Mouse (Mus musculus) lung, embryonic 16.5 days (tissue): Measurements from ENCODE around the gene Slc1a6. TPM values are rescaled to one million over a fixed set of nuclear protein-coding genes. Genes with fewer than 3 reads are reported as not detected.

ENCODE experiments used
- ATAC-seq: fragments of 200-750 bp; cut with Nextera tagmentation; 2 replicates; pipeline ENCODE4 v1.8.0; 2017; ENCODE audit warnings: low read depth, mild to moderate bottlenecking, moderate library complexity
- H3K27ac ChIP-seq: fragments of 300-500 bp; sonication (generic); 2 replicates; pipeline ENCODE4 v1.5.1; 2014; ENCODE audit warnings: mild to moderate bottlenecking, control low read depth, low read length
- H3K27me3 ChIP-seq: fragments of 300-500 bp; sonication (generic); 2 replicates; pipeline ENCODE4 v1.6.1; 2014; ENCODE audit warnings: low read depth, low read length, mixed read lengths; ENCODE audit not compliant: control insufficient read depth, insufficient read depth
- H3K36me3 ChIP-seq: fragments of 300-500 bp; sonication (generic); 2 replicates; pipeline ENCODE4 v1.6.1; 2014; ENCODE audit warnings: low read length; ENCODE audit not compliant: control insufficient read depth, insufficient read depth
- H3K4me1 ChIP-seq: fragments of 300-500 bp; sonication (generic); replicated peaks from 2 replicates; pipeline ENCODE4 v1.6.1; 2014; ENCODE audit warnings: low read length, mixed read lengths; ENCODE audit not compliant: control insufficient read depth, insufficient read depth
- H3K4me2 ChIP-seq: fragments of 300-500 bp; sonication (generic); 2 replicates; pipeline ENCODE4 v1.6.1; 2014; ENCODE audit warnings: low read depth, low read length, control low read depth
- H3K4me3 ChIP-seq: fragments of 300-500 bp; sonication (generic); 2 replicates; pipeline ENCODE4 v1.5.1; 2014; ENCODE audit warnings: mild to moderate bottlenecking, low read length, control low read depth
- H3K9ac ChIP-seq: fragments of 300-500 bp; sonication (generic); 2 replicates; pipeline ENCODE4 v1.6.1; 2014; ENCODE audit warnings: low read length, control low read depth
- H3K9me3 ChIP-seq: fragments of 300-500 bp; sonication (generic); 2 replicates; pipeline ENCODE4 v1.6.1; 2016; ENCODE audit warnings: low read length; ENCODE audit not compliant: control insufficient read depth
- WGBS: fragments of 180-500 bp; shearing (Covaris S2); extraction: QIAGEN DNeasy Blood & Tissue Kit; methylation state at CpG from one replicate; pipeline ENCODE4 v1.1.7; 2014; 5-methylcytosine and 5-hydroxymethylcytosine counted together
- polyA plus RNA-seq: library from polyadenylated mRNA; unstranded; fragments of >200 nt; fragmentation: Nextera tagmentation; extraction: Ambion mirVana; gene quantifications from 2 replicates; pipeline ENCODE4 v1.2.1, GENCODE M21; 2015

Slc1a6 gene
- polyA plus RNA-seq: 0.63 and 0.83 TPM in 2 replicates

GRCm38 (mm10) chr10:78779981-78780651 lies at the start of gene Slc1a6:
Gene Slc1a6 (plus strand): TSS chr10:78780496.
- Histone ChIP-seq H3K4me3 (peak within 1 kb of the TSS; percentile 57), H3K27ac (no peak within 1 kb of the TSS), H3K4me2 (peak within 1 kb of the TSS; percentile 98), H3K27me3 (0 out of 2 replicates have a peak, but pooled peaks cover 2% of the 10 kb centered on the region), H3K36me3 (no peaks in the 10 kb centered on the region), H3K9ac (peak within 1 kb of the TSS; percentile 68), H3K4me1 (peaks cover 4% of the 10 kb centered on the region; the same call in 1 of the 2 replicates), H3K9me3 (no peaks in the 10 kb centered on the region)
- ATAC-seq: peak; percentile 80
- under 1% methylated on average over 35 of the region's 54 CpGs for WGBS

GRCm38 (mm10) chr10:78739821-78740220 lies 40.5 kb upstream of the Slc1a6 start:
- 77% methylated on average over 4 of the region's 4 CpGs for WGBS
- Histone ChIP-seq H3K4me3 (no peak overlapping the region), H3K27me3 (no peaks in the 10 kb centered on the region), H3K27ac (no peak overlapping the region), H3K9me3 (no peaks in the 10 kb centered on the region), H3K36me3 (no peaks in the 10 kb centered on the region), H3K4me1 (no peaks in the 10 kb centered on the region), H3K4me2 (no peak overlapping the region), H3K9ac (no peak overlapping the region)
- no peak for ATAC-seq

GRCm38 (mm10) chr10:78743721-78744120 lies 36.6 kb upstream of the Slc1a6 start:
- no peak overlapping the region for H3K27ac ChIP-seq
- no peaks in the 10 kb centered on the region for H3K27me3 ChIP-seq
- peaks cover 7% of the 10 kb centered on the region; the same call in 1 of the 2 replicates for H3K4me1 ChIP-seq
- no peaks in the 10 kb centered on the region for H3K36me3 ChIP-seq
- no peaks in the 10 kb centered on the region for H3K9me3 ChIP-seq
- H3K4me2 ChIP-seq: no peak overlapping the region
- H3K9ac ChIP-seq: no peak overlapping the region
- no peak overlapping the region for H3K4me3 ChIP-seq
- ATAC-seq: no peak

DNA sequence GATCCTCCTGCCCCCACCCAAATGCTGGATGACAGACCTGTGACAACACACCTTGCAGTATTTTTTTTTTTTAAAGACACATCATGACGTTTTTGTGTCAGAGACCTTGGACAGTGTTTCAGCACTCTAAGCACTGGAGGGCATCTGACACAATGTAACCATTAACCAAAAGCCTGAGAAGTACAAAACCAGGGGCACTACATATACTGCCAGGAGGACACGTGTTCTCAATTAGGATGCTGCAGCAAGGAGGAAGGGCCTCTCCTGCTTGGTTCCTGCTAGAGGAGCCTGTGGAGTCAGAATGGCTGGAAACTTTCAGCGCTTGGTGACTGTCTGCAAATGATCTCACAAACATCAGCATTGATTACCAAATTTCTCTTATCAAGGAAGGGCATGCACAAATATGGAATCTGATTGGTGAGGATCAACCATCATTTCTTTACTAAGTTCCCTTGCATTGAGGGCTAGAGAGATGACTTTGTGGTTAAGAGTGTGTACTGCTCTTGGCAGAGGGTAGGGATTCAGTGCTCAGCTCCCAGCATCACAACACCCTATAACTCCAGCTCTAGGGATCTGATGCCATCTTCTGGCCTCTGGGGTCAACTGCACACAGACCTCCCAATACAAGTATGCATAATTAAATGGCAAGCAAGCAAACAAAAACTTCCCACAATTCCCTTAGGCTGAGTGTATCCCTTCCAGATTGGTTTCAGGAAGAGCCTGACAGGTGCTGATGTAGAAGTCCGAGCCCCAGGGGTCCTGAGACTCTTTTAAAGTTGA lies 34.7 kb upstream of the Slc1a6 start:
- no peak for ATAC-seq
- H3K36me3 ChIP-seq: no peaks in the 10 kb centered on the region
- H3K4me2 ChIP-seq: no peak overlapping the region
- H3K27me3 ChIP-seq: no peaks in the 10 kb centered on the region
- H3K9ac ChIP-seq: no peak overlapping the region
- WGBS: 44% methylated on average over 4 of the region's 4 CpGs
- H3K4me3 ChIP-seq: no peak overlapping the region
- H3K4me1 ChIP-seq: peaks cover 7% of the 10 kb centered on the region; the same call in 1 of the 2 replicates
- no peak overlapping the region for H3K27ac ChIP-seq
- no peaks in the 10 kb centered on the region for H3K9me3 ChIP-seq

DNA sequence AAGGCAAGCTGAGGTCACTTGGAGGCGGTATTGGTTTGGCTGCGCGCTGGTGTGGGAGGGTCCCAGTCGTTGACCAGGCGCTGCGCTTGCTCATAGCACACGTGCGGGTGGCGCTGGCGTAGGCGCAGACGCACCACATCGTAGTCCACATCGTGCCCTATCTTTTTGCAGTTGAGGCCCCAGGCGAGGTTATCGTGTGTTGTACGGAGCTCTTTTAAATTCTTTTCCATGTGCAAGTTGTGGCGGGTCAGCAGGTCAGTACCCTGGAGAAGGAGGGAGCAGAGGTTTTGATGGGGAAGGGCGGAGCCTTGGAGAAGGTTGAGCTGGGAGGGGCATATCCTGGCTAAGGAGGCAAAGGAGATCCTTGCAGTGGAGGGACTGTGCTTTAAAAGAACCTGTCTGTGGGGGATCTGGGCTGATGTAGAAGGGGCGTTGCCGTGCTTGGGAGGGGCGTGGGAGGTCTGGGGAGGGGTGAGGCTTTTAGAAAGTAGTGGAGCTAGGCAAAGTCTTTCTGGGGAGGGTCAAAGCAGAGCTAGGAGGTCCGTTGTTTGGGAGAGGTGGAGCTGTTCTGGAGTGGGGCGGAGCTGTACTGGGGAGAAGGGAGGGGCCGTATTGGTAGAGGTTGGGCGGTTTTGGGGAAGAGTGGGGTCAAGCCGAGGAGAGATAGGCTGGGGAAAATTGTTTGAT lies 33.1 kb upstream of the Slc1a6 start:
- ATAC-seq: peak; percentile 76
- H3K4me2 ChIP-seq: peak overlapping the region; percentile 58
- peak overlapping the region; percentile 38 for H3K4me3 ChIP-seq
- H3K27me3 ChIP-seq: no peaks in the 10 kb centered on the region
- peaks cover 9% of the 10 kb centered on the region; the same call in 1 of the 2 replicates for H3K4me1 ChIP-seq
- H3K9ac ChIP-seq: peak overlapping the region; percentile 3; the same call in 1 of the 2 replicates
- no peaks in the 10 kb centered on the region for H3K36me3 ChIP-seq
- 2% methylated on average over 27 of the region's 27 CpGs for WGBS
- H3K27ac ChIP-seq: no peak overlapping the region
- H3K9me3 ChIP-seq: no peaks in the 10 kb centered on the region

DNA sequence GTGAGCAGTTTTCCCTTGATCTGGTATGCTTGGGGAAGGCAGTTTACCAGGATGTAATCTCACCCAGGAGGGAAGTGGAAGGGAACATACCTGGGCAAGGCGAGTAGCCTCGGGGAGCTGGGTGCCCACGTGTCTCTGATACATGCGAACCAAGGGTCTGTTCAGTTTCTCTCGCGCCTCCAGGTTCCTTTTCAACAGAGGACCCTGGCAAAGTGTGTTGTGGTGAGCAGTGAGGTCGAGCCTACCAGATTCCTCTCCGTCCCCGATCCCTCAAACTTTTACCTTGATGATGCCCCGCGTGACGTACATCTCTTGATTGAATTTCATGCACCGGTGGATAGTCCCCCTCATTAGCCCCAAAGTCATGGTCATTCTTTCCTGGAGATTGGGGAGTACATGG lies 32.1 kb upstream of the Slc1a6 start:
- Histone ChIP-seq H3K4me3 (no peak overlapping the region), H3K9ac (no peak overlapping the region), H3K9me3 (no peaks in the 10 kb centered on the region), H3K4me1 (peaks cover 10% of the 10 kb centered on the region; the same call in 1 of the 2 replicates), H3K27me3 (no peaks in the 10 kb centered on the region), H3K27ac (no peak overlapping the region), H3K36me3 (no peaks in the 10 kb centered on the region), H3K4me2 (no peak overlapping the region)
- no peak for ATAC-seq
- WGBS: 81% methylated on average over 13 of the region's 13 CpGs

- no peak overlapping the region for H3K4me3 ChIP-seq
- no peak overlapping the region for H3K9ac ChIP-seq
- no peaks in the 10 kb centered on the region for H3K36me3 ChIP-seq
- H3K27me3 ChIP-seq: no peaks in the 10 kb centered on the region
- WGBS: 80% methylated on average over 6 of the region's 6 CpGs
- ATAC-seq: no peak
- no peaks in the 10 kb centered on the region for H3K9me3 ChIP-seq
- H3K4me1 ChIP-seq: peaks cover 10% of the 10 kb centered on the region; the same call in 1 of the 2 replicates
- H3K27ac ChIP-seq: no peak overlapping the region
- H3K4me2 ChIP-seq: no peak overlapping the region
Measured at GRCm38 (mm10) chr10:78748946-78749345, 31.4 kb upstream of the Slc1a6 start.

GRCm38 (mm10) chr10:78752452-78753191 lies 27.7 kb upstream of the Slc1a6 start, which contains the start of gene Ccdc105:
Gene Ccdc105 (minus strand): TSS chr10:78753065.
- H3K9ac ChIP-seq: peak within 1 kb of the TSS; percentile 72
- H3K9me3 ChIP-seq: no peaks in the 10 kb centered on the region
- 1% methylated on average over 53 of the region's 61 CpGs for WGBS
- peak within 1 kb of the TSS; percentile 64 for H3K4me3 ChIP-seq
- peak within 1 kb of the TSS; percentile 46 for H3K27ac ChIP-seq
- peaks cover 3% of the 10 kb centered on the region; the same call in 1 of the 2 replicates for H3K4me1 ChIP-seq
- H3K4me2 ChIP-seq: peak within 1 kb of the TSS; percentile 93
- no peaks in the 10 kb centered on the region for H3K27me3 ChIP-seq
- no peaks in the 10 kb centered on the region for H3K36me3 ChIP-seq
- peak; percentile 91 for ATAC-seq
